Mouse (Mus musculus) hindbrain, embryonic 13.5 days (tissue): ENCODE data around the gene Sipa1l1. TPM values are rescaled to one million over a fixed set of nuclear protein-coding genes. Genes with fewer than 3 reads are reported as not detected.

Source experiments
- ATAC-seq: fragments of 200-750 bp; cut with Nextera tagmentation; 2 replicates; pipeline ENCODE4 v1.8.0; 2017; ENCODE audit warnings: moderate TSS enrichment; ENCODE audit not compliant: low FRiP score
- H3K27ac ChIP-seq: fragments of 300-500 bp; sonication (generic); 2 replicates; pipeline ENCODE4 v1.5.1; 2015; ENCODE audit warnings: inconsistent platforms, mild to moderate bottlenecking, moderate library complexity
- H3K27me3 ChIP-seq: fragments of 300-500 bp; sonication (generic); 2 replicates; pipeline ENCODE4 v1.6.1; 2015; ENCODE audit warnings: mild to moderate bottlenecking, inconsistent platforms
- H3K36me3 ChIP-seq: fragments of 300-500 bp; sonication (generic); 2 replicates; pipeline ENCODE4 v1.6.1; 2015; ENCODE audit warnings: mild to moderate bottlenecking, inconsistent platforms
- H3K4me1 ChIP-seq: fragments of 300-500 bp; sonication (generic); replicated peaks from 2 replicates; pipeline ENCODE4 v1.6.1; 2015; ENCODE audit warnings: inconsistent platforms
- H3K4me2 ChIP-seq: fragments of 300-500 bp; sonication (generic); 2 replicates; pipeline ENCODE4 v1.6.1; 2015; ENCODE audit warnings: inconsistent platforms, mild to moderate bottlenecking, moderate library complexity
- H3K4me3 ChIP-seq: fragments of 300-500 bp; sonication (generic); 2 replicates; pipeline ENCODE4 v1.5.1; 2015; ENCODE audit warnings: mild to moderate bottlenecking, inconsistent platforms
- H3K9ac ChIP-seq: fragments of 300-500 bp; sonication (generic); 2 replicates; pipeline ENCODE4 v1.6.1; 2015; ENCODE audit warnings: mild to moderate bottlenecking, inconsistent platforms
- H3K9me3 ChIP-seq: fragments of 300-500 bp; sonication (generic); 2 replicates; pipeline ENCODE4 v1.6.1; 2016; ENCODE audit warnings: inconsistent platforms
- WGBS: fragments of 180-500 bp; shearing (Covaris S2); methylation state at CpG from one replicate; pipeline ENCODE4 v1.1.7; 2015; 5-methylcytosine and 5-hydroxymethylcytosine counted together
- polyA plus RNA-seq: library from polyadenylated mRNA; unstranded; fragments of >200 nt; fragmentation: Nextera tagmentation; extraction: Ambion mirVana; gene quantifications from 2 replicates; pipeline ENCODE4 v1.2.1, GENCODE M21; 2015

Gene Sipa1l1
- polyA plus RNA-seq, 1 experiment from 2014 or later = 13.6 TPM

DNA sequence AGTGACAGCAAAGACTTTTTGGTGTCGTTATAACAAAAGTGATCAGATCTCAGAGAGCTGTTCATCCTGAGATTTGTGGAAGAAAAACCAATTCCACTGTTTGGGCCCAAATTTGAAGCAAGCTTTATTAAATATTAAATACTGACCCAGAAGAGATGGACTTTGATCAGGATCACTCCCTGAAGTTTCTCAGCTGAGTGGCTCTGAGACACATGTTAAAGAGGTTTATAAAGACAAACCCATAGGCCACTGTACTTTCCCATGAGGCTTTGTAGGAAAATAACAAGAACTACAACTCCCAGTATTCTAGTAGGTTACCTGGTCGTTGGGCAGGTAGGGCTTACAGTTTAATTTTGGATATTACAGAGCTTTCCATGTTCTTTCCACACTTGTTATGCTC is 127.2 kb downstream of the Sipa1l1 start:
- Histone ChIP-seq H3K4me2 (no peak overlapping the region), H3K4me1 (peaks cover 2% of the 10 kb centered on the region; the same call in 1 of the 2 replicates), H3K36me3 (no peaks in the 10 kb centered on the region), H3K27ac (no peak overlapping the region), H3K9ac (no peak overlapping the region), H3K4me3 (no peak overlapping the region), H3K9me3 (no peaks in the 10 kb centered on the region), H3K27me3 (no peaks in the 10 kb centered on the region)
- WGBS = 94% methylated on average over 2 of the region's 2 CpGs
- no peak for ATAC-seq

GRCm38 (mm10) chr12:82297196-82297595 is 128.1 kb downstream of the Sipa1l1 start:
- 82% methylated on average over 6 of the region's 6 CpGs for WGBS
- Histone ChIP-seq H3K4me3 (no peak overlapping the region), H3K27me3 (no peaks in the 10 kb centered on the region), H3K9ac (no peak overlapping the region), H3K27ac (no peak overlapping the region), H3K4me2 (no peak overlapping the region), H3K4me1 (peaks cover 2% of the 10 kb centered on the region; the same call in 1 of the 2 replicates), H3K36me3 (no peaks in the 10 kb centered on the region), H3K9me3 (no peaks in the 10 kb centered on the region)
- ATAC-seq = no peak

GRCm38 (mm10) chr12:82298662-82299460 is 129.7 kb downstream of the Sipa1l1 start:
- Histone ChIP-seq H3K9me3 (no peaks in the 10 kb centered on the region), H3K4me3 (no peak overlapping the region), H3K27me3 (no peaks in the 10 kb centered on the region), H3K4me2 (no peak overlapping the region), H3K27ac (no peak overlapping the region), H3K4me1 (peaks cover 4% of the 10 kb centered on the region; the same call in 1 of the 2 replicates), H3K36me3 (no peaks in the 10 kb centered on the region), H3K9ac (no peak overlapping the region)
- no peak for ATAC-seq
- WGBS = 91% methylated on average over 9 of the region's 9 CpGs

DNA sequence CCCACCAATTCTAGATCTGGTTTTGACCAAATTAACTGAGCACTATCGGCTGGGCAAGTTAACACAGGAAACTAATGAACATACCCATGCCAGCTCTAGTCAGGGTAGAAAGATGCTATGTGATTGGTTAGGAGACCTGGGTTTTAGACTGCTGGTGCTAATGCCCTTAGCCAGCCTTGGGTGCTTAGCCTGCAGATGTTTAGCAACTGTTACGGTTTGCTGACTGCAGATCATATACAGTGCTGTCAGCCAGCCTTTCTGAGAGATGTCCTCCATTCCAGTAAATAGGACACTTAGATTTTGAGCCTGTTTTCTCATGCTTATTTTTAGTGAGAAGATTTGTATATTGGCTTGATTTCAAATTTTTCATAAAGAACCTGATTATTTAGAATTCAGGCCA is 135.0 kb downstream of the Sipa1l1 start:
- Histone ChIP-seq H3K27me3 (no peaks in the 10 kb centered on the region), H3K9me3 (no peaks in the 10 kb centered on the region), H3K4me1 (peaks cover 6% of the 10 kb centered on the region; the same call in 1 of the 2 replicates), H3K4me3 (no peak overlapping the region), H3K4me2 (no peak overlapping the region), H3K27ac (no peak overlapping the region), H3K36me3 (no peaks in the 10 kb centered on the region), H3K9ac (no peak overlapping the region)
- no peak for ATAC-seq
- WGBS = 83% methylated on average over 2 of the region's 2 CpGs

DNA sequence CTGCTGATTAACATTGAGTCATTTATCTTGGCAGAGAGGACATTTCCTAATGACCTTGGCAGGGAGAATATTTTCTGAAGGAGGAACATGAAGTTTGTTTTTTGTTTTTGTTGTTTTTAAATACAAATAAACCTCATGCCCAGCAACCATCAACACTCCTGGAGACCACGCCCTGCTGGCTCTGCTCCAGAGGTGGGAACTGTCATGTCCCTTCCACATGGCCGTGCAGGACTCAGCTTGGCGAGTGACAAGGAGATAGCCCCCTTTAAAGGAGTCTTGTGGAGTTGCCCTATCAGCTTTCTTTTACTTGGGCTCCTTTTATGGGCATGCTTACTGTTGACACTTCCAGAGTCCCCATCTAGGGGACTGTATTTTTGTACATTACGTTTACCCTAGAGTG is 136.9 kb downstream of the Sipa1l1 start:
- H3K9ac ChIP-seq = no peak overlapping the region
- no peak overlapping the region for H3K4me2 ChIP-seq
- WGBS = 83% methylated on average over 4 of the region's 4 CpGs
- no peaks in the 10 kb centered on the region for H3K27me3 ChIP-seq
- H3K27ac ChIP-seq = no peak overlapping the region
- H3K4me3 ChIP-seq = no peak overlapping the region
- ATAC-seq = no peak
- peaks cover 8% of the 10 kb centered on the region; the same call in 1 of the 2 replicates for H3K4me1 ChIP-seq
- H3K36me3 ChIP-seq = no peaks in the 10 kb centered on the region
- H3K9me3 ChIP-seq = no peaks in the 10 kb centered on the region

DNA sequence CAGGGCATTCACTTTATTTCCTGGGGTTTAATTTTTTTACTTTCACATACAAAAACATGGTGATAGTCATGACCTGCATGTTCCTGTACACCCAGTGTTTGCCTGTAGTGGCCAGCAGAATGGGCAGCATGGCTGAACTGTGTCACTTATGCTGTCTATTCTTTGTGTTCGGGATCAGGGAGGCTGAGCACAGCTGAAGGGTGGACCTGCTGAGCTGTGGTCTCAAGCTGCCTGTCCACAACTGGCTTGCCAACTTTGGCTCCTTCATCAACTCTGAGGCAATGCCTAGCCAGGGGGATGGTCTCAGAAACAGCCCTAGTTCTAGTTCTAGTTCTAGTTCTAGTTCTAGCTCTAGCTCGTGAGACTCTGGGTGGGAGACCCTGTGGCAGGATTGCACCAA is 142.5 kb downstream of the Sipa1l1 start:
- no peak overlapping the region for H3K4me3 ChIP-seq
- no peak overlapping the region for H3K4me2 ChIP-seq
- H3K36me3 ChIP-seq = no peaks in the 10 kb centered on the region
- H3K9me3 ChIP-seq = no peaks in the 10 kb centered on the region
- WGBS = 90% methylated on average over 2 of the region's 2 CpGs
- H3K4me1 ChIP-seq = peaks cover 15% of the 10 kb centered on the region
- H3K9ac ChIP-seq = no peak overlapping the region
- ATAC-seq = no peak
- H3K27me3 ChIP-seq = no peaks in the 10 kb centered on the region
- H3K27ac ChIP-seq = peak overlapping the region; percentile 64; the same call in 1 of the 2 replicates

GRCm38 (mm10) chr12:82312091-82312820 is 143.1 kb downstream of the Sipa1l1 start:
- 0 out of 2 replicates have a peak, but pooled peaks have one; percentile 43 for ATAC-seq
- peak overlapping the region; percentile 64 for H3K27ac ChIP-seq
- no peaks in the 10 kb centered on the region for H3K27me3 ChIP-seq
- WGBS = 63% methylated on average over 17 of the region's 17 CpGs
- no peak overlapping the region for H3K4me3 ChIP-seq
- H3K4me2 ChIP-seq = no peak overlapping the region
- H3K36me3 ChIP-seq = no peaks in the 10 kb centered on the region
- H3K4me1 ChIP-seq = peaks cover 15% of the 10 kb centered on the region
- H3K9ac ChIP-seq = no peak overlapping the region
- no peaks in the 10 kb centered on the region for H3K9me3 ChIP-seq

- WGBS = 92% methylated on average over 3 of the region's 3 CpGs
- H3K4me2 ChIP-seq = no peak overlapping the region
- no peaks in the 10 kb centered on the region for H3K27me3 ChIP-seq
- H3K27ac ChIP-seq = no peak overlapping the region
- peaks cover 15% of the 10 kb centered on the region for H3K4me1 ChIP-seq
- H3K9me3 ChIP-seq = no peaks in the 10 kb centered on the region
- no peak for ATAC-seq
- H3K36me3 ChIP-seq = no peaks in the 10 kb centered on the region
- H3K9ac ChIP-seq = no peak overlapping the region
- no peak overlapping the region for H3K4me3 ChIP-seq
These were observed 144.0 kb downstream of the Sipa1l1 start for GRCm38 (mm10) chr12:82313091-82313490.

DNA sequence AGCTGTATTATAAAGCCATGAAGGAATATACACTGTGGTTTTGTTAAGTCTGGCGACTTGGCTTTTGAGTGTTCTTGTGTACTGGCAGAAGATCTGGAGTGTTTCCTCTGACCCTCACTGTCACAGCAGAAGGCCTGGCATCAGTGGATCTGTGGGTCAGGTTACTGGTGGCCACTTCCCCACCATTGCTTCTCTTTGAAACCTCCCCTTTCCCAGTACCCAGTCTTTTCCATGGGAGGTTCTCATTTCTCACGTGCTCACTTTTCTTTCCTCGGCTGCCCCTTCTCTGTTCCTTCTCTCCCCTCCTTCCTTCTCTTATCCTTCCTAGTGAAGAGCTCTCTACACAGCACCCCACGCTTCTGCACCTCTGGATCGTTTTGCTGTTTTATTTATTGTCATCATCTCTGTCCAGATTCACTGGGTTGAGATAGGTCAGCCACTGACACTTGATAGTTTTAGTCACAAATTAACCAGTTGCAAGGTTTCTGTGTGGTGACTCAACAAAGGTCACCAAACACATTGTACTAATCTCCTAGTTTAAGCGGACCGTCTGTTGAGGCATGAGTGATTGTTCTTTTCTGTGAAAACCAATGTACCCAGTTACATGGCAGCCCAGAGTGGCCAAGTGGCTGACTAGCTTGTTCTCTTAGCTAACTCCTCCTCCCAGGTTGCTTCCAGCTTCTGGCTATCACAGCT is 150.5 kb downstream of the Sipa1l1 start:
- Histone ChIP-seq H3K27me3 (no peaks in the 10 kb centered on the region), H3K4me3 (no peak overlapping the region), H3K36me3 (no peaks in the 10 kb centered on the region), H3K4me2 (no peak overlapping the region), H3K9me3 (no peaks in the 10 kb centered on the region), H3K9ac (no peak overlapping the region), H3K4me1 (no peaks in the 10 kb centered on the region), H3K27ac (no peak overlapping the region)
- no peak for ATAC-seq
- WGBS = 82% methylated on average over 7 of the region's 7 CpGs

DNA sequence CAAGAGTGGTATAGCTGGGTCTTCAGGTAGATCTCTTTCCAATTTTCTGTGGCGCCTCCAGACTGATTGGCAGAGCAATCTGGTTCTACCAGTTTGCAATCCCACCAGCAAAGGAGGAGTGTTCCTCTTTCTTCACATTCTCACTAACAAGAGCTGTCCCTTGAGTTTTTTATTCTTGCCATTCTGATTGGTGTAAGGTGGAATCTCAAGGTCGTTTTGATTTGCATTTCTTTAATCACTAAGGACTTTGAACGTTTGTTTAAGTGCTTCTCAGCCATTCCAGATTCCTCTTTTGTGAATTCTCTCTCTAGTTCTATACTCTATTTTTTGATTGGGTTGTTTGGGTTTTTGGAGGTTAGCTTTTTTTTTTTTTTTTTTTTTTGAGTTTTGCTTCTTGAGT is 151.1 kb downstream of the Sipa1l1 start:
- no peak overlapping the region for H3K4me2 ChIP-seq
- WGBS = 61% methylated on average over 3 of the region's 3 CpGs
- no peaks in the 10 kb centered on the region for H3K9me3 ChIP-seq
- H3K27me3 ChIP-seq = no peaks in the 10 kb centered on the region
- no peak for ATAC-seq
- no peak overlapping the region for H3K9ac ChIP-seq
- H3K27ac ChIP-seq = no peak overlapping the region
- no peaks in the 10 kb centered on the region for H3K4me1 ChIP-seq
- H3K4me3 ChIP-seq = no peak overlapping the region
- H3K36me3 ChIP-seq = no peaks in the 10 kb centered on the region

DNA sequence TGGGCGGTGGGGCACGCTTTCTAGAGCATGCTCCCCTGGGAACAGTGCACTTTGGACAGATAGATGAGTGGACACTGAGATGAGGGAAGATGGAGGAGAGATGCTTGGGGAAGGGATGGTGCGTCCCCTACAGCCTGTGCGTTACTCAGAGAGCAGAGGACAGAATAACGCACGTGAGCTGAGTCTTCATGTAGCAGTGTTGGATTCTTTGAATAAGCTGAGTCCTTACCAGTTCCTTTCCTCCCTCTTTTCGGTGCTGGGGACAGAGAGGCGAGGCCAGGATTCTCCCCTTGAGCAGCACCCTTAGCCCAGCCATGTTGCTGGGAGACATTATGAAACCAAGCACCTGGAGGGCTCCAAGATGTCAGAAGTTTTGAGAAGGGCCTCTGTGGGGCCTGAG is 152.3 kb downstream of the Sipa1l1 start:
- Histone ChIP-seq H3K27ac (no peak overlapping the region), H3K9me3 (no peaks in the 10 kb centered on the region), H3K4me3 (no peak overlapping the region), H3K36me3 (no peaks in the 10 kb centered on the region), H3K27me3 (no peaks in the 10 kb centered on the region), H3K9ac (no peak overlapping the region), H3K4me2 (no peak overlapping the region), H3K4me1 (no peaks in the 10 kb centered on the region)
- WGBS = 85% methylated on average over 8 of the region's 8 CpGs
- no peak for ATAC-seq

DNA sequence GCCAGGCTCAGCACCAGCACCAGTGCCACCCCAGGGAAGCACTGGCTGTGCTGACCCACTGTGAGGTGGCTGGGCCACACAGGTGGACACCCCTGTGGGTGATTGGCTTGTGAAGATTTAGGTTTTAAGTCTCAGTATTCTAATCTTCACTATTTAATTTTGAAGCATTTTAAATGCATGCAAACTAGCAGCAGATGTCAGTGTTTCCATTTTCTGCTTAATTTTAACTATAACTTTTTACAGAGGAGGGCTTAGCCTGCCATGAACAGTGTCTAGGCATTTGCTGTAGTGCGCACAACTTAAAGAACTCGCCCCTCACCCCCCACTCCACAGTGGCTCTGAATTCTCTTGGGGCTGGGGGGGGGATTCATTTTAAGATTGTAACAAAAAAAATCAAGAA is 152.7 kb downstream of the Sipa1l1 start:
- Histone ChIP-seq H3K4me2 (no peak overlapping the region), H3K27me3 (no peaks in the 10 kb centered on the region), H3K27ac (no peak overlapping the region), H3K9ac (no peak overlapping the region), H3K9me3 (no peaks in the 10 kb centered on the region), H3K36me3 (no peaks in the 10 kb centered on the region), H3K4me3 (no peak overlapping the region), H3K4me1 (no peaks in the 10 kb centered on the region)
- 94% methylated on average over 2 of the region's 2 CpGs for WGBS
- ATAC-seq = no peak
